In genomic region chr1:63248360-63248851, GRCm38 (mm10) we compare ENCODE assay signal across 8 mouse cellular contexts. TPM values are rescaled to one million over a fixed set of nuclear protein-coding genes. Genes with fewer than 3 reads are reported as not detected.
DNase-seq lines count a peak whose midpoint lies in the region; ATAC-seq lines count a peak whose summit lies in the region.

No protein-coding gene starts in this region.

- no peak overlapping the region for H3K9ac ChIP-seq in kidney, embryonic 14.5 days (ENCODE audit: low read depth, low read length)
- H3K9ac ChIP-seq in embryonic facial prominence, embryonic 12.5 days = no peak overlapping the region
- H3K9ac ChIP-seq in hindbrain, embryonic 13.5 days = peak overlapping the region; percentile 66
- H3K9ac ChIP-seq in neural tube, embryonic 11.5 days (ENCODE audit: low read length) = peak overlapping the region; percentile 58

- no peak; the same call in 1 of the 2 replicates for ATAC-seq in kidney, embryonic 14.5 days (ENCODE audit: low FRiP score, low TSS enrichment)
- no peak for ATAC-seq in embryonic facial prominence, embryonic 12.5 days (ENCODE audit: insufficient number of reproducible peaks, insufficient read depth, low FRiP score, low TSS enrichment)
- ATAC-seq in hindbrain, embryonic 13.5 days (ENCODE audit: low FRiP score) = no peak
- no peak for ATAC-seq in neural tube, embryonic 11.5 days (ENCODE audit: insufficient read depth, low FRiP score, low TSS enrichment)

- H3K27me3 ChIP-seq in kidney, embryonic 14.5 days (ENCODE audit: control insufficient read depth, insufficient read depth, low read length) = peaks cover 69% of the 10 kb centered on the region
- H3K27me3 ChIP-seq in embryonic facial prominence, embryonic 12.5 days = peaks cover 46% of the 10 kb centered on the region
- peaks cover 81% of the 10 kb centered on the region for H3K27me3 ChIP-seq in hindbrain, embryonic 13.5 days
- peaks cover 61% of the 10 kb centered on the region for H3K27me3 ChIP-seq in neural tube, embryonic 11.5 days (ENCODE audit: control insufficient read depth, insufficient read depth, low read length)

- H3K36me3 ChIP-seq in kidney, embryonic 14.5 days (ENCODE audit: control insufficient read depth, insufficient read depth, low read length) = no peaks in the 10 kb centered on the region
- H3K36me3 ChIP-seq in embryonic facial prominence, embryonic 12.5 days = no peaks in the 10 kb centered on the region
- H3K36me3 ChIP-seq in hindbrain, embryonic 13.5 days = no peaks in the 10 kb centered on the region
- H3K36me3 ChIP-seq in neural tube, embryonic 11.5 days (ENCODE audit: control insufficient read depth, insufficient read depth, low read length) = no peaks in the 10 kb centered on the region

- H3K27ac ChIP-seq in kidney, embryonic 14.5 days (ENCODE audit: low read depth, low read length) = no peak overlapping the region
- H3K27ac ChIP-seq in embryonic facial prominence, embryonic 12.5 days = no peak overlapping the region
- peak overlapping the region; percentile 62 for H3K27ac ChIP-seq in hindbrain, embryonic 13.5 days
- H3K27ac ChIP-seq in neural tube, embryonic 11.5 days (ENCODE audit: low read depth, low read length) = no peak overlapping the region

- peak overlapping the region; percentile 46 for H3K4me2 ChIP-seq in kidney, embryonic 14.5 days (replicated peaks; ENCODE audit: low read depth, low read length)
- H3K4me2 ChIP-seq in embryonic facial prominence, embryonic 12.5 days (replicated peaks) = peak overlapping the region; percentile 44
- H3K4me2 ChIP-seq in hindbrain, embryonic 13.5 days = peak overlapping the region; percentile 56
- H3K4me2 ChIP-seq in neural tube, embryonic 11.5 days (ENCODE audit: low read depth) = peak overlapping the region; percentile 58

- 2% methylated on average over 44 of the region's 44 CpGs for WGBS in kidney, embryonic 14.5 days
- WGBS in embryonic facial prominence, embryonic 12.5 days = 2% methylated on average over 43 of the region's 44 CpGs
- WGBS in hindbrain, embryonic 13.5 days = 3% methylated on average over 44 of the region's 44 CpGs
- 2% methylated on average over 44 of the region's 44 CpGs for WGBS in neural tube, embryonic 11.5 days

- no peak for DNase-seq in kidney, adult 18-20 months
- peak; percentile 60 for DNase-seq in neural tube, embryonic 11.5 days (ENCODE audit: low spot score)
- DNase-seq in layer of hippocampus, postnatal 25 days (ENCODE audit: extremely low spot score in 1 of 2, low spot score in 1 of 2) = no peak
- no peak for DNase-seq in cerebellum, adult 9-10 months
- no peak for DNase-seq in spleen, adult 18-20 months

- H3K4me3 ChIP-seq in kidney, embryonic 14.5 days (ENCODE audit: low read length) = peak overlapping the region; percentile 13
- peak overlapping the region; percentile 29 for H3K4me3 ChIP-seq in embryonic facial prominence, embryonic 12.5 days
- peak overlapping the region; percentile 35 for H3K4me3 ChIP-seq in hindbrain, embryonic 13.5 days
- H3K4me3 ChIP-seq in neural tube, embryonic 11.5 days (ENCODE audit: low read depth, low read length) = peak overlapping the region; percentile 27

- no peaks in the 10 kb centered on the region for H3K4me1 ChIP-seq in kidney, embryonic 14.5 days (ENCODE audit: control insufficient read depth, insufficient read depth, low read length)
- H3K4me1 ChIP-seq in embryonic facial prominence, embryonic 12.5 days = no peaks in the 10 kb centered on the region
- peaks cover 21% of the 10 kb centered on the region for H3K4me1 ChIP-seq in hindbrain, embryonic 13.5 days (replicated peaks)
- H3K4me1 ChIP-seq in neural tube, embryonic 11.5 days (ENCODE audit: control insufficient read depth, insufficient read depth, low read length) = peaks cover 10% of the 10 kb centered on the region; the same call in 1 of the 2 replicates

- H3K9me3 ChIP-seq in kidney, embryonic 14.5 days (ENCODE audit: control insufficient read depth, low read length) = no peaks in the 10 kb centered on the region; the same call in 1 of the 2 replicates
- no peaks in the 10 kb centered on the region for H3K9me3 ChIP-seq in embryonic facial prominence, embryonic 12.5 days
- no peaks in the 10 kb centered on the region for H3K9me3 ChIP-seq in hindbrain, embryonic 13.5 days
- H3K9me3 ChIP-seq in neural tube, embryonic 11.5 days (ENCODE audit: control insufficient read depth, low read length) = no peaks in the 10 kb centered on the region

RNA-seq across cellular contexts. Expression of gene Zdbf2, which starts 24.7 kb away (rescaled TPM):
- 8.1 and 8.6 TPM in 2 replicates for polyA plus RNA-seq in kidney, embryonic 14.5 days (2014; fragmentation: Nextera tagmentation; extraction: Ambion mirVana)
- 22.2 and 24.0 TPM in 2 replicates for polyA plus RNA-seq in embryonic facial prominence, embryonic 12.5 days (2016; fragmentation: Nextera tagmentation; extraction: Ambion mirVana)
- 34.9 and 36.9 TPM in 2 replicates for polyA plus RNA-seq in hindbrain, embryonic 13.5 days (2015; fragmentation: Nextera tagmentation; extraction: Ambion mirVana)
- polyA plus RNA-seq in neural tube, embryonic 11.5 days (2014; fragmentation: Nextera tagmentation; extraction: Ambion mirVana) = 10.8 and 12.2 TPM in 2 replicates
- 10 to 100 TPM; 16.4 to 20.8 TPM for total RNA-seq in layer of hippocampus, postnatal 25 days (2021)

RNA-seq across cellular contexts. Expression of gene Gpr1, which starts 34.1 kb away (rescaled TPM):
- polyA plus RNA-seq in kidney, embryonic 14.5 days (2014; fragmentation: Nextera tagmentation; extraction: Ambion mirVana) = 0.10 and 0.28 TPM in 2 replicates
- polyA plus RNA-seq in embryonic facial prominence, embryonic 12.5 days (2016; fragmentation: Nextera tagmentation; extraction: Ambion mirVana) = 0.15 and 0.24 TPM in 2 replicates
- polyA plus RNA-seq in hindbrain, embryonic 13.5 days (2015; fragmentation: Nextera tagmentation; extraction: Ambion mirVana) = 0.47 and 0.73 TPM in 2 replicates
- polyA plus RNA-seq in neural tube, embryonic 11.5 days (2014; fragmentation: Nextera tagmentation; extraction: Ambion mirVana) = 0.41 and 0.45 TPM in 2 replicates
- total RNA-seq in layer of hippocampus, postnatal 25 days (2021) = under 1 TPM; 0.38 to 0.52 TPM

Comparison
In these comparisons a context has a peak if more than half of its experiments do, and no peak if none do; other contexts are left out.
1. H3K9ac ChIP-seq: peak in hindbrain, embryonic 13.5 days (single experiment) and neural tube, embryonic 11.5 days (single experiment); none in kidney, embryonic 14.5 days (single experiment) and embryonic facial prominence, embryonic 12.5 days (single experiment).
2. Peak in every context shown above with its lines, with median percentiles within 50 percentile points of each other: H3K4me2 ChIP-seq and H3K4me3 ChIP-seq.